Mouse (Mus musculus) ES-E14 (cell line): ENCODE data around the gene Sel1l3. TPM values are rescaled to one million over a fixed set of nuclear protein-coding genes. Genes with fewer than 3 reads are reported as not detected.

Experiments used
- DNase-seq: peaks from one replicate; pipeline ENCODE4 v3.0.0-alpha.2; 2013; ENCODE audit warnings: low read depth, low spot score
- H3K27ac ChIP-seq: 2 replicates; pipeline ENCODE4 v1.5.1; 2012; ENCODE audit warnings: low read depth, mild to moderate bottlenecking, low read length, moderate library complexity, mixed read lengths; ENCODE audit not compliant: poor library complexity, insufficient read depth, severe bottlenecking
- H3K36me3 ChIP-seq: 2 replicates; pipeline ENCODE4 v1.6.1; 2012; ENCODE audit warnings: mild to moderate bottlenecking, low read length, moderate library complexity, mixed read lengths; ENCODE audit not compliant: control insufficient read depth, poor library complexity, insufficient read depth, severe bottlenecking
- H3K4me1 ChIP-seq, 2 experiments: fragments of 150-350 bp in 1 of 2; sonication (generic) in 1 of 2; 2 replicates each; pipeline ENCODE4 v1.6.1; 2012; ENCODE audit warnings: low read length in 2 of 2, mild to moderate bottlenecking in 1 of 2, mixed read lengths in 1 of 2; ENCODE audit not compliant: control insufficient read depth in 2 of 2, insufficient read depth in 2 of 2, poor library complexity in 1 of 2
- H3K4me3 ChIP-seq, 2 experiments: fragments of 150-350 bp in 1 of 2; sonication (generic) in 1 of 2; 2 replicates each; pipeline ENCODE4 v1.5.1; 2012; ENCODE audit warnings: low read length in 2 of 2, low read depth in 1 of 2, mild to moderate bottlenecking in 1 of 2, mixed read lengths in 1 of 2; ENCODE audit not compliant: insufficient read depth in 1 of 2, poor library complexity in 1 of 2, severe bottlenecking in 1 of 2
- H3K9ac ChIP-seq: 2 replicates; pipeline ENCODE4 v1.6.1; 2012; ENCODE audit warnings: low read depth, mild to moderate bottlenecking, low read length, mixed read lengths; ENCODE audit not compliant: poor library complexity, insufficient read depth, severe bottlenecking
- H3K9me3 ChIP-seq: fragments of 150-350 bp; sonication (generic); 2 replicates; pipeline ENCODE4 v1.6.1; 2012; ENCODE audit warnings: low read depth, mild to moderate bottlenecking, low read length; ENCODE audit not compliant: control insufficient read depth, insufficient read depth
- CHD2 ChIP-seq: IDR thresholded peaks from 2 replicates; pipeline ENCODE4 v1.6.1; 2014; ENCODE audit warnings: mild to moderate bottlenecking, low read depth, low read length, inconsistent platforms
- HCFC1 ChIP-seq: IDR thresholded peaks from 2 replicates; pipeline ENCODE4 v1.6.1; 2012; ENCODE audit warnings: low read length, inconsistent platforms, borderline replicate concordance; ENCODE audit not compliant: insufficient read depth
- MAFK ChIP-seq: IDR thresholded peaks from 2 replicates; pipeline ENCODE4 v1.6.1; 2014; ENCODE audit warnings: mild to moderate bottlenecking, low read depth, low read length, inconsistent platforms; ENCODE audit not compliant: insufficient read depth
- ZC3H11A ChIP-seq: IDR thresholded peaks from 2 replicates; pipeline ENCODE4 v1.6.1; 2012; ENCODE audit warnings: low read depth, mild to moderate bottlenecking, inconsistent platforms, low read length, borderline replicate concordance
- ZNF384 ChIP-seq: IDR thresholded peaks from 2 replicates; pipeline ENCODE4 v1.6.1; 2012; ENCODE audit warnings: low read depth, low read length, inconsistent platforms
- in situ Hi-C, 2 experiments: fragments of 600-800 bp; cut with MboI; formaldehyde crosslinking; loops; one replicate each; pipeline ENCODE4 v1.15.1; 2025; ENCODE audit warnings: low sequenced_read_pairs in 2 of 2, inconsistent platforms in 1 of 2; ENCODE audit not compliant: unreplicated experiment in 2 of 2
- total RNA-seq: library from RNA; depleted of rRNA; stranded (reverse); fragments of 300-350 nt; gene quantifications from 2 replicates; pipeline ENCODE4 v1.2.3, GENCODE M21; 2012

Gene Sel1l3
- total RNA-seq, 1 experiment: 1.3 TPM

GRCm38 (mm10) chr5:53230560-53230959, 16.8 kb upstream of the Sel1l3 start:
- H3K9me3 ChIP-seq: no peaks in the 10 kb centered on the region

GRCm38 (mm10) chr5:53225434-53225833, 11.7 kb upstream of the Sel1l3 start:
- Histone ChIP-seq H3K4me3 (no peak overlapping the region), H3K4me1 (no peaks in the 10 kb centered on the region), H3K9ac (no peak overlapping the region), H3K27ac (no peak overlapping the region), H3K9me3 (no peaks in the 10 kb centered on the region), H3K36me3 (no peaks in the 10 kb centered on the region)
- DNase-seq: no peak
- TF ChIP-seq ZNF384 (no peak), ZC3H11A (no peak), HCFC1 (no peak), CHD2 (no peak), MAFK (no peak)
- in situ Hi-C loops: no loop called here

More at GRCm38 (mm10) chr5:53230560-53230959, 16.8 kb upstream of the Sel1l3 start:
- Histone ChIP-seq H3K4me3 (no peak overlapping the region), H3K9ac (no peak overlapping the region), H3K36me3 (no peaks in the 10 kb centered on the region), H3K4me1 (no peaks in the 10 kb centered on the region), H3K27ac (no peak overlapping the region)
- in situ Hi-C loops: no loop called here
- no peak for DNase-seq
- TF ChIP-seq ZNF384 (no peak), MAFK (no peak), CHD2 (no peak), ZC3H11A (no peak), HCFC1 (no peak)

DNA sequence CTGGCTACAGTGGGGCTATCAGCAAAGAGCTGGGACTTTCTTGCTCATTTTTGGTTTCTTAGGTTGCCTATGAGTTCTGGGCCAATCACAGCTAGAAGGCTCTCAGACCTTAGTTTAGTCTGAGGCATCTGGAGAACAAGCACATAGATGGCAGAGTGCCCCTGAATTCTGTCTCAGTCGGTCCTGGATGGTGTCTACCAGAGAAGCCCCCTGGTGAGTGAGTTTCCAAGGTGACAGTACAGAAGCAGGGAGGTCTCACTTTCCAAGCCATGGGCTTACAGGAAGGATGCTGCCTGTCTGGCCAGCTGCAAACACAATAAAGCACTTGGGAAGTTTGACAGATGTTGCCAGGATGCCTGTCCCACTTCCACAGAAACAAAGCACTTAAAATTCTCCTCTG, 1.1 kb upstream of the Sel1l3 start:
- Histone ChIP-seq H3K36me3 (no peaks in the 10 kb centered on the region), H3K4me1 (no peaks in the 10 kb centered on the region; a peak in 1 of 4 replicates), H3K9ac (no peak overlapping the region), H3K9me3 (no peaks in the 10 kb centered on the region), H3K4me3 (no peak overlapping the region), H3K27ac (no peak overlapping the region)
- in situ Hi-C loops: no loop called here
- TF ChIP-seq HCFC1: no peak
- TF ChIP-seq ZNF384: no peak
- TF ChIP-seq CHD2: no peak
- no peak for TF ChIP-seq ZC3H11A
- no peak for TF ChIP-seq MAFK
- no peak for DNase-seq

GRCm38 (mm10) chr5:53214362-53214761, 635 bp upstream of the Sel1l3 start:
- Histone ChIP-seq H3K27ac (no peak overlapping the region), H3K4me3 (peak overlapping the region in 1 of 2 experiments; percentile 64; a peak in 1 of 4 replicates), H3K9me3 (no peaks in the 10 kb centered on the region), H3K9ac (no peak overlapping the region), H3K36me3 (no peaks in the 10 kb centered on the region), H3K4me1 (no peaks in the 10 kb centered on the region; a peak in 1 of 4 replicates)
- in situ Hi-C loops: no loop called here
- TF ChIP-seq HCFC1 (no peak), ZNF384 (no peak), CHD2 (no peak), MAFK (no peak), ZC3H11A (no peak)
- DNase-seq: no peak
